Mouse (Mus musculus): ENCODE data around the gene Iars2. TPM values are rescaled to one million over a fixed set of nuclear protein-coding genes. Genes with fewer than 3 reads are reported as not detected.

The Iars2 gene
- polyA plus RNA-seq, 1 experiment from 2014 or later: 31.4 TPM

DNA sequence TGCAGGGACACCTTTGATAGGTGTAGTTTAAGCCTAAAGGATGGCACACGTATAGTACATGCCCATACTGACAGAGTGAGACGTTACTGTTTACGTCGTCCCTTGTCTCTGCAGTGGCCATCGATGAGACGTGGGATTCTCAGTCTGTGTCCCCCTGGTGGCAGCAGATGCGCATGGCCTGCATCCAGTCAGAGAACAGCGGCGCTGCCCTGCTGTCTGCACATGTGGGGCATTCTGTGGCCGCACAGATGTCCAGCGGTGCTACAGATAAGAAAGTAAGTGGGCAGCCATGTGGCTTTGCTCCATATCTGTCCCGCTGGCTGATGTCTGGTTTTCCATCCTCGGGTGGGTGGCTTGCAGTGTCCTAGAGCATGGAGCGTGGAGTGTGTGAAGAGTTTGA lies 66.6 kb downstream of the Iars2 start:
- no peak; the same call in 1 of the 2 replicates for ATAC-seq (replicated peaks; ENCODE audit: low FRiP score, low read depth)
- DNase-seq (ENCODE audit: low spot score): peak; percentile 34
- no peak overlapping the region for H3K27ac ChIP-seq
- H3K4me2 ChIP-seq (ENCODE audit: low read length): no peak overlapping the region
- no peak overlapping the region for H3K9ac ChIP-seq (ENCODE audit: low read depth, low read length)
- H3K36me3 ChIP-seq (ENCODE audit: insufficient read depth, low read length): peaks cover 50% of the 10 kb centered on the region
- 53% methylated on average over 14 of the region's 14 CpGs for WGBS
- H3K27me3 ChIP-seq (ENCODE audit: insufficient read depth, low read length): no peaks in the 10 kb centered on the region
- no peaks in the 10 kb centered on the region for H3K9me3 ChIP-seq (replicated peaks; ENCODE audit: low read length)
- no peak overlapping the region for H3K4me3 ChIP-seq (replicated peaks; ENCODE audit: low read depth, low read length)
- TF ChIP-seq CTCF (IDR thresholded peaks at IDR 0.05; ENCODE audit: low read depth): peak; percentile 67
- no peaks in the 10 kb centered on the region for H3K4me1 ChIP-seq (replicated peaks; ENCODE audit: insufficient read depth, low read length)

DNA sequence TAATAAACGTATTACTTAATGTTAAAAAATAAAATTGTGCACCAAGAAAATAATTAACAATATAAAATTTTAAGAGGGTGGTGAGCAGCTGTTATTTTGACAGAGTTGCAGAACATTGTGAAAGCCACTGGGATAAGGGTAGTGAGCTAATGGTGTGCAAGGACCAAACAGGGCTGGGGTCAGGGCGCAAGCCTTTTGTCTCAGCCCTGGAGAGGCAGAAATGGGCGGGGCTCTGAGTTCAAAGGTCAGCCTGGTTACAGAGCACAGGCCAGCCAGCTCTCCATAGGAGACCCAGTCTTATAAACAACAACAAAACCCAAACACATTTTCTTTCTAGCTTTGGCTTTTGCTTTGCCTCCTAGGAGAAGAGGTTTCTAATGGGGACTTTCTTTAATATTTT lies 72.4 kb downstream of the Iars2 start:
- TF ChIP-seq CTCF (IDR thresholded peaks at IDR 0.05; ENCODE audit: low read depth): no peak
- H3K4me3 ChIP-seq (replicated peaks; ENCODE audit: low read depth, low read length): no peak overlapping the region
- H3K27me3 ChIP-seq (ENCODE audit: insufficient read depth, low read length): no peaks in the 10 kb centered on the region
- no peak overlapping the region for H3K27ac ChIP-seq
- H3K9ac ChIP-seq (ENCODE audit: low read depth, low read length): no peak overlapping the region
- H3K9me3 ChIP-seq (replicated peaks; ENCODE audit: low read length): no peaks in the 10 kb centered on the region
- H3K4me1 ChIP-seq (replicated peaks; ENCODE audit: insufficient read depth, low read length): no peaks in the 10 kb centered on the region
- H3K36me3 ChIP-seq (ENCODE audit: insufficient read depth, low read length): peaks cover 29% of the 10 kb centered on the region
- DNase-seq (ENCODE audit: low spot score) (no peak), ATAC-seq (replicated peaks; ENCODE audit: low FRiP score, low read depth) (peak; percentile 54; the same call in 1 of the 2 replicates)
- 52% methylated on average over 3 of the region's 3 CpGs for WGBS
- no peak overlapping the region for H3K4me2 ChIP-seq (ENCODE audit: low read length)

DNA sequence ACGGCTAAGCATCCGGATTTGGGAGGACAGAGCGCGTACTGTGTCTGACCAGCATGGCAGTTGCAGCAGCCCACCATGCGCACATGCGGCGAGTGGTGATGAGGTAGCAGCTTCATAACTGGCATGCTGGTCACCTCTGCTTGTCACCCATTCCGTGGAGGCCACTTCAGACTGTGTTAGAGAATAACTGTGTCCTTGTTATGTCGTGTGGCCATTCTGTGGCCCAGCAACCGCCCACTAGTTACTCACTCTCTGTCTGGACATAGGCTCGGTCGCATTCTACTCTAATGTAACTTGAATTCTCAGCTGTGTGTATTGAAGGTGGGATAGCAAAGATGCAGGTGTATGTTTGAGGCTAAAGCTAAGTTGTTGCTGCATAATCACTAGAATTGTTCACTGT lies 73.9 kb downstream of the Iars2 start:
- no peak for TF ChIP-seq CTCF (IDR thresholded peaks at IDR 0.05; ENCODE audit: low read depth)
- Histone ChIP-seq H3K36me3 (ENCODE audit: insufficient read depth, low read length) (peaks cover 29% of the 10 kb centered on the region), H3K9ac (ENCODE audit: low read depth, low read length) (no peak overlapping the region), H3K4me2 (ENCODE audit: low read length) (no peak overlapping the region), H3K4me3 (replicated peaks; ENCODE audit: low read depth, low read length) (no peak overlapping the region), H3K4me1 (replicated peaks; ENCODE audit: insufficient read depth, low read length) (no peaks in the 10 kb centered on the region), H3K9me3 (replicated peaks; ENCODE audit: low read length) (no peaks in the 10 kb centered on the region), H3K27me3 (ENCODE audit: insufficient read depth, low read length) (no peaks in the 10 kb centered on the region), H3K27ac (no peak overlapping the region)
- no peak for ATAC-seq (replicated peaks; ENCODE audit: low FRiP score, low read depth)
- DNase-seq (ENCODE audit: low spot score): no peak
- 95% methylated on average over 12 of the region's 12 CpGs for WGBS

DNA sequence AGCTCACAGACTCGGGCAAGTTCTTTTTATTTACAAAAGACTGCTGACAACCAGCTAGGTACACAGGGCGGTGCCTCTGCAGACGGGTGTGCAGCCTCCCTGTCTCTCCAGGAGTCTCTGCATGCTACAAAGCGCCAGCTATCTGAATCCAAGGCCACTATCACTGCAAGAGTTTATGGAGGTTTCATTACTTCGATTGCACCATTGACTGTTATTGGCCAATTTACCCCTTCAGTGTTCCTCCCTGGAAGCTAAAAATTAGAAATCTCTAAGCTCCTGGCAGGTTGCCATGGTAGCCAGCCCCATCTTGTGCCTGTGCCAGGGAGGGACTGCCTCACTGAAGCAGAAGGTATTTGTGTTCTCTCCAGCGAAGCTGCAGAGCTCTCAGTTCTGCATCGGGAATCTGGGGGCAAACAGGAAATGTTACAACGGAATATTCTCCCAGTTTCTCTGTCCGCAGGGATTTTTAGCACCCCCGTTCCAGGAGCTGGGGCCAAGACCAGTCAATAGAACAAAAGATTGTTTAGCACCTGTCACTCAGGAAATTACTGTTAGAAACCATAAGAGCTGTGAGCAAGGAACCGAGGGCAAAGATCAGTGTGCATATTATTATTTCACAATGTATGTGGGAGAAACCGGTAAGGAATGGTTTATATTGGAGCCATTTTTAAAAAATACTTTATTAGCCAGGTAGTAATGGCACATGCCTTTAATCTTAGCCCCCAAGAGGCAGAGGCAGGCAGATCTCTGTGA lies 75.9 kb downstream of the Iars2 start:
- Histone ChIP-seq H3K9ac (ENCODE audit: low read depth, low read length) (no peak overlapping the region), H3K4me3 (replicated peaks; ENCODE audit: low read depth, low read length) (no peak overlapping the region), H3K27ac (no peak overlapping the region), H3K9me3 (replicated peaks; ENCODE audit: low read length) (no peaks in the 10 kb centered on the region), H3K4me1 (replicated peaks; ENCODE audit: insufficient read depth, low read length) (no peaks in the 10 kb centered on the region), H3K36me3 (ENCODE audit: insufficient read depth, low read length) (peaks cover 32% of the 10 kb centered on the region), H3K4me2 (ENCODE audit: low read length) (no peak overlapping the region), H3K27me3 (ENCODE audit: insufficient read depth, low read length) (no peaks in the 10 kb centered on the region)
- 70% methylated on average over 12 of the region's 12 CpGs for WGBS
- no peak for TF ChIP-seq CTCF (IDR thresholded peaks at IDR 0.05; ENCODE audit: low read depth)
- DNase-seq (ENCODE audit: low spot score) (no peak), ATAC-seq (replicated peaks; ENCODE audit: low FRiP score, low read depth) (no peak)

DNA sequence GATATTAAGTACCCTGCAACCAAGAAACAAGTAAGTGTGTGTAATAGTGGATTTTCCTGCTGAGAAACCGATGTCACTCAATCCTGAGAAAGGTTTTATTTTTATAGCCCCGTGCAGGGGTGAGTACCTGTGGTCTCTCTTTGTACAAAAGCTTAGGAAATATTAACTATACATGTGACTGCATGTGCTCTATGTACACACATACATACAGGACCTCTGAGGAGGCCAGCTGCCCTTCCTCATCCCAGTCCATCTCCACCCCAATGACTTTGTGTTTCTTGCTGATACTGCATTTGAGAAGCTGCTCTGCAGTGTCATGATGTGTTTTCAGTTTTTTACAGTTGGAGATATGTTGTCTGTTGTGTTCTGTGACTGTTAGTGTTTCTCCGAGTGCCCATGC lies 76.8 kb downstream of the Iars2 start:
- Histone ChIP-seq H3K4me2 (ENCODE audit: low read length) (no peak overlapping the region), H3K9me3 (replicated peaks; ENCODE audit: low read length) (no peaks in the 10 kb centered on the region), H3K9ac (ENCODE audit: low read depth, low read length) (no peak overlapping the region), H3K4me3 (replicated peaks; ENCODE audit: low read depth, low read length) (no peak overlapping the region), H3K4me1 (replicated peaks; ENCODE audit: insufficient read depth, low read length) (no peaks in the 10 kb centered on the region), H3K36me3 (ENCODE audit: insufficient read depth, low read length) (peaks cover 39% of the 10 kb centered on the region), H3K27ac (no peak overlapping the region), H3K27me3 (ENCODE audit: insufficient read depth, low read length) (no peaks in the 10 kb centered on the region)
- 88% methylated on average over 3 of the region's 3 CpGs for WGBS
- no peak for TF ChIP-seq CTCF (IDR thresholded peaks at IDR 0.05; ENCODE audit: low read depth)
- ATAC-seq (replicated peaks; ENCODE audit: low FRiP score, low read depth) (no peak), DNase-seq (ENCODE audit: low spot score) (no peak)

DNA sequence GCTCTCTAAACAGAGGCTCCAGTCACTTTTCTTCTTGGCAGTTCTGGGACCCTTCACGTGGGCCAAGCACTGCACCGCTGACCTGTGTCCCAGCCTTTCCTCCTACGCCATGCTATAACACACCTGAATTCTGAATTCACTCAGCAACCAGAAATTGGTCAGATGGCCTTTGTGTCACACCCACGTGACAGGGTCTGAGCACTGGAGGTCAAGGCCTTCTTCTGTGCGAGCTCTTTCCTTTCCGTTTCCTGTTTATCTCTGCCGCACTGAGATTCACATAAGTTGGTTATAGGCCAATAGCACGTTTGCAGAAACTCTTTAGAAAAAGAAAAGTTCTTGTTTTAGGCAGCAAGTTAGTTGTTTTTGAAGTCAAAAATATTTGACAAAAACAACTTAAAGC lies 80.5 kb downstream of the Iars2 start:
- Histone ChIP-seq H3K4me1 (replicated peaks; ENCODE audit: insufficient read depth, low read length) (no peaks in the 10 kb centered on the region), H3K36me3 (ENCODE audit: insufficient read depth, low read length) (peaks cover 35% of the 10 kb centered on the region), H3K27ac (no peak overlapping the region), H3K4me2 (ENCODE audit: low read length) (no peak overlapping the region), H3K9ac (ENCODE audit: low read depth, low read length) (no peak overlapping the region), H3K27me3 (ENCODE audit: insufficient read depth, low read length) (no peaks in the 10 kb centered on the region), H3K9me3 (replicated peaks; ENCODE audit: low read length) (no peaks in the 10 kb centered on the region), H3K4me3 (replicated peaks; ENCODE audit: low read depth, low read length) (no peak overlapping the region)
- 53% methylated on average over 8 of the region's 8 CpGs for WGBS
- TF ChIP-seq CTCF (IDR thresholded peaks at IDR 0.05; ENCODE audit: low read depth): no peak
- ATAC-seq (replicated peaks; ENCODE audit: low FRiP score, low read depth) (no peak), DNase-seq (ENCODE audit: low spot score) (peak; percentile 27)

Measured in kidney, postnatal 0 days (tissue).